Mouse (Mus musculus) heart, adult 2 months (tissue): ENCODE results near the gene Cks1b. TPM values are rescaled to one million over a fixed set of nuclear protein-coding genes. Genes with fewer than 3 reads are reported as not detected.
A peak's percentile ranks its signal among the peaks of the same experiment; 100 is the strongest.

Experiments
- DNase-seq, 2 experiments: peaks; one replicate each; pipeline ENCODE4 v3.0.0; 2021
- H3K27ac ChIP-seq: fragments of 200-600 bp; 2 replicates; pipeline ENCODE4 v1.8.1; 2022
- H3K27me3 ChIP-seq: fragments of 200-500 bp; 2 replicates; pipeline ENCODE4 v1.6.1; 2012; ENCODE audit warnings: mild to moderate bottlenecking, low read length, inconsistent platforms, mixed read lengths; ENCODE audit not compliant: control insufficient read depth, insufficient read depth
- H3K36me3 ChIP-seq: fragments of 200-500 bp; 2 replicates; pipeline ENCODE4 v1.6.1; 2012; ENCODE audit warnings: low read length, inconsistent platforms; ENCODE audit not compliant: control insufficient read depth, insufficient read depth
- H3K4me1 ChIP-seq: fragments of 200-500 bp; 2 replicates; pipeline ENCODE4 v1.6.1; 2011; ENCODE audit warnings: low read length; ENCODE audit not compliant: control insufficient read depth, insufficient read depth
- H3K4me3 ChIP-seq: fragments of 200-600 bp; 2 replicates; pipeline ENCODE4 v1.8.1; 2022
- H3K79me2 ChIP-seq: fragments of 200-500 bp; replicated peaks from 2 replicates; pipeline ENCODE4 v1.6.1; 2012; ENCODE audit warnings: mild to moderate bottlenecking, inconsistent platforms, low read length, moderate library complexity, mixed read lengths; ENCODE audit not compliant: control insufficient read depth, insufficient read depth
- H3K9ac ChIP-seq: fragments of 200-500 bp; 2 replicates; pipeline ENCODE4 v1.6.1; 2012; ENCODE audit warnings: low read depth, mild to moderate bottlenecking, control low read depth, inconsistent platforms, low read length, mixed read lengths
- CTCF ChIP-seq: fragments of 200-600 bp; IDR thresholded peaks from 2 replicates; pipeline ENCODE4 v1.8.1; 2022; ENCODE audit warnings: antibody characterized with exemption, mild to moderate bottlenecking, moderate library complexity
- EP300 ChIP-seq: fragments of 200-500 bp; IDR thresholded peaks from 2 replicates; pipeline ENCODE4 v1.6.1; 2011; ENCODE audit warnings: low read depth, low read length, control low read depth; ENCODE audit not compliant: insufficient read depth
- POLR2A ChIP-seq: fragments of 200-500 bp; IDR thresholded peaks from 2 replicates; pipeline ENCODE4 v1.6.1; 2011; ENCODE audit warnings: mild to moderate bottlenecking, low read depth, low read length, control low read depth; ENCODE audit not compliant: insufficient read depth
- WGBS: fragments of 180-500 bp; shearing (Covaris S2); methylation state at CpG from one replicate; pipeline ENCODE4 v1.1.7; 2018; 5-methylcytosine and 5-hydroxymethylcytosine counted together
- intact Hi-C: fragments of 180-260 bp; cut with DNase I; formaldehyde crosslinking; loops from one replicate; pipeline ENCODE4 v1.15.1; 2025
- polyA plus RNA-seq: library from polyadenylated mRNA; depleted of rRNA; stranded (reverse); fragments of >200 nt; gene quantifications from 2 replicates; pipeline ENCODE4 v1.2.3, GENCODE M21; 2012
- total RNA-seq, 2 experiments: library from RNA; stranded (reverse); gene quantifications; 2 replicates each; pipeline ENCODE4 v1.2.3; 2021

Cks1b gene
- total and polyA plus RNA-seq, 3 experiments = 3.3 to 9.0 (median 3.5) TPM

DNA sequence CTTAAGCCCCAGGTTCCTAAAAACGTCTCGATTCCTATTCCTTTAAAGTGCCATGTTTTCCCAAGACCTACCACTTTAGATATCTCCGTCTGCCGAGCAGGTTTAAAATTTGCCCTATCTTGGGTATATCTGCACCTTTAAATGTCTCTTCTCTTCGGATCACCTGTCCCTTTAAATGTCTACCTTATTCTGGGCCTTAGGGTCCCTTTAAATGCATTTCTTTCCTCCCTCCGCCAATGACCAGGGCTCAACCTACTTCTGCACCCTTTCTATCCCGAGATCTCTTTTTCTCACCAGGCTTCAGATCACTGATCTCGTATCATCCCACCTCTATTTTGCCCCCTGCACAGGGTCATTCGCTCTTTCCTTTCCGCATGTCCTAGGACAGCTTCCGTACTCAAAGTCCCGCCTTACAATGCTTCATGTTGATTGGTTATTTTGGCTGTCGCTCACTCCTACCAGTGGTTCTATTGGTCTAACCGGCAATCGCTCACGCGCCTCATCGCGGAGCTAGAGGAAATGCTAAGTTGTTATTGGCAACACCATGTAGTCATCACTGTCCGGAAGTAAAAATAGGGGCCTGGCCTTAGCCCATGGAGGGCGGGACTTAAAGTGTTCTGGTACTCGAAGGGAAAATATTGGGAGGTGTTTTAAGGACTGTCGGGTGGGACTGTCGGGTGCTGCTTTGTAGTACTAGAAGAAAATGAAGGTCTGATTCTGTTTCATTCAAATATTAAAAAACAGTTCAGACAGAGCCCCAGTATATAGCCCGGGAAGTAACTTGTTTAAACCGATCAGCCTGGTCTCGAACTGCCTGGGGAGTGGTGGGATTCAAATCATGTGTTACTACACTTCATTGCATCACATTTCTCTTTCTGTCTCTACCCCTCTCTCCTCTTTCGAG is 6.4 kb downstream of the Cks1b start, which contains the start of gene Flad1:
Gene Flad1, minus strand, starts transcription at position 381 of the 904 bp plus-strand sequence.
- intact Hi-C loops = loop anchor here (5.0 kb wide), 1 partner anchor 46 kb away; no protein-coding TSS in a partner anchor
- Histone ChIP-seq H3K27me3 (no peaks in the 10 kb centered on the region), H3K4me3 (peak within 1 kb of the TSS; percentile 72), H3K27ac (peak within 1 kb of the TSS; percentile 91), H3K36me3 (no peaks in the 10 kb centered on the region), H3K9ac (peak within 1 kb of the TSS; percentile 79), H3K79me2 (0 out of 2 replicates have a peak, but pooled peaks cover 2% of the 10 kb centered on the region), H3K4me1 (peaks cover 2% of the 10 kb centered on the region; the same call in 1 of the 2 replicates)
- WGBS = 3% methylated on average over 28 of the region's 28 CpGs
- TF ChIP-seq EP300 (peak; percentile 77), CTCF (no peak), POLR2A (no peak; the same call in 1 of the 2 replicates)
- peak; percentile 97 to 99 for DNase-seq

DNA sequence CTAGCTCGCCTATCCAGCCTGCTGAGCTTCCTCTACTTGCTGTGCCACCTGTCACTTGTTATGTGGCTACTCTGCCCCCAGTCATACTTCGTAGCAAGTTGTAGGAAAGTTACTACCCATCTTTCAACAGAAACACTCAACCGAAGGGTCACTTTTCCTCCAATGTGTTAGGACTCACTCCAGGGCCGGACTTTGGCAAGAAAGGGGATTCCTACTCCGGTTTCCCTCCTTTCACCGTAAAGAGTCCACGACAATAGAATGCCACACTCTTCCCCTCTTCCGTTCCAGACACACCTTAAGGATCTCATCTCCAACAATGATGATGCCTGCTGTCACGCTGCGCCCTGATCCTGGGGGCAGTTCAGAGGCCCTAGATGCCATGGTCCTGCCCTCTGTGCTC is 7.3 kb downstream of the Cks1b start:
- Histone ChIP-seq H3K36me3 (no peaks in the 10 kb centered on the region), H3K9ac (peak overlapping the region; percentile 79; the same call in 1 of the 2 replicates), H3K27ac (peak overlapping the region; percentile 91), H3K4me3 (peak overlapping the region; percentile 72), H3K79me2 (no peaks in the 10 kb centered on the region), H3K27me3 (no peaks in the 10 kb centered on the region), H3K4me1 (peaks cover 2% of the 10 kb centered on the region; the same call in 1 of the 2 replicates)
- no peak for DNase-seq
- intact Hi-C loops = loop anchor here (5.0 kb wide), 1 partner anchor 46 kb away; no protein-coding TSS in a partner anchor
- WGBS = 66% methylated on average over 10 of the region's 10 CpGs
- no peak for TF ChIP-seq EP300
- TF ChIP-seq POLR2A = no peak
- TF ChIP-seq CTCF = no peak

DNA sequence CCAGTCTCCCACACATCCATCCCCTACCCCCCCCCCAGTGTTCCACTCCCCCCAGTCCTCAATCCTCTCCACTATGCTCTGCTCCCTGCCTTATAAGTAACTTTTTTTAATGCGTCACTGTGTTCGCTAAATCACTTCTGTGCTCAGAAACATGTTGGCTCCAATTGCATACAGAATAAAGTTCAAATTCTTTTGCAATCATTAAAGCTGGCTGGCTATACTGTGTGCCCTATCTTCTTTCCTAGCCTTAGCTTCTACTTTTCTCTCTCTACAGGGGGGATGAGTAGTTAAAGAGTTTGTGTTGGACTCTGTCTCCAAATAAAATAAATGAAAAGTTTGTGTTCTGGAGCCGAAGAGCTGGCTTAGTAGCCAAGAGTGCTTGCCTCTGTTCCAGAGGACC is 8.5 kb downstream of the Cks1b start:
- H3K4me3 ChIP-seq = no peak overlapping the region
- H3K27me3 ChIP-seq = no peaks in the 10 kb centered on the region
- H3K9ac ChIP-seq = no peak overlapping the region
- peaks cover 2% of the 10 kb centered on the region; the same call in 1 of the 2 replicates for H3K4me1 ChIP-seq
- TF ChIP-seq POLR2A (no peak), EP300 (no peak), CTCF (no peak)
- H3K27ac ChIP-seq = no peak overlapping the region
- H3K36me3 ChIP-seq = no peaks in the 10 kb centered on the region
- no peaks in the 10 kb centered on the region for H3K79me2 ChIP-seq
- DNase-seq = no peak
- 84% methylated on average over 3 of the region's 3 CpGs for WGBS
- intact Hi-C loops = loop anchor here (1.0 to 5.0 kb wide), 2 partner anchors 14 to 48 kb away; no protein-coding TSS in a partner anchor

DNA sequence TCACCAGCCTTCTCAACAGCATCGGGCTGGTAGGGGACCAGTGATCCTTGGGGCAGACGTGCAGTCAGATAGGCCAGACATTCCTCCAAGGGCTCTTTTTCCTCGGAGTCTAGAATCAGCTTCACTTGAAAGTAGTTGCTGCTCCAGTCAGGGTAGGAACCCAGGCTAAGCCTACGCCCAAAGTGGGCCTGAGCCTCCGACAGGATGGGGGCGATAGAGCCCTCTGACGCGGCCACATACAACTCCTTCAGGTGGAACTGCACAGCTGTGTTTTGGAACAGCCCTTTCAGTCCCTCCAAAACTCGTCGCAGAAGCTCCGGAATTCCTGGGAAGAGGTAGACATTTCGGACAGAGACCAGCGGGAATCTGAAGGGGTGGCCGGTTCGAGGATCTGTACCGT is 9.7 kb downstream of the Cks1b start:
- TF ChIP-seq POLR2A (no peak), CTCF (no peak), EP300 (no peak)
- WGBS = 72% methylated on average over 16 of the region's 16 CpGs
- intact Hi-C loops = no loop called here
- Histone ChIP-seq H3K27ac (no peak overlapping the region), H3K9ac (no peak overlapping the region), H3K79me2 (no peaks in the 10 kb centered on the region), H3K36me3 (no peaks in the 10 kb centered on the region), H3K4me1 (peaks cover 2% of the 10 kb centered on the region; the same call in 1 of the 2 replicates), H3K27me3 (no peaks in the 10 kb centered on the region), H3K4me3 (no peak overlapping the region)
- no peak for DNase-seq

DNA sequence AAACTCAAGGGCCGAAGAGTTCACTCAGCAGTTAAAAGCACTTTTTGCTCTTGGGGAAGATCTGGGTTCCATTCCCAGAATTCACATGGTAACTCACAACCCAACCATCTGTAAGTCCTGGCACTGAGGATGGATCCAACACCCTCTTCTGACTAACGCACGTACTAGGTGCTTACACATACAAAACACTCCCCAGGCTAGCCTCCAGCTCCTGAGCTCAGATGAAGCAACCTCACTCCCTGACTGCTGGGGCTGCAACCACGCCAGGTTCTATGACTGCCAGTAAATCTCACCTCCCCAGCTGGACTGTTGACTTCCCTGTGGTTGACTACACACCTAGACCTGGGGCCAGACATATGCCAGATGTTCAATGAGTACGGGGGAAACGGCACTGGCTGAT is 11.3 kb downstream of the Cks1b start:
- no peaks in the 10 kb centered on the region for H3K36me3 ChIP-seq
- no peak for DNase-seq

More for the DNA sequence above, 11.3 kb downstream of the Cks1b start:
- Histone ChIP-seq H3K79me2 (no peaks in the 10 kb centered on the region), H3K4me1 (peaks cover 2% of the 10 kb centered on the region; the same call in 1 of the 2 replicates), H3K27ac (no peak overlapping the region), H3K9ac (no peak overlapping the region), H3K27me3 (no peaks in the 10 kb centered on the region), H3K4me3 (no peak overlapping the region)
- WGBS = 81% methylated on average over 6 of the region's 6 CpGs
- intact Hi-C loops = no loop called here
- TF ChIP-seq POLR2A (no peak), EP300 (no peak), CTCF (no peak)
